Mouse (Mus musculus) cerebellum, postnatal 10 days (tissue): ENCODE results near the gene Cnr1.
A peak's percentile ranks its signal among the peaks of the same experiment; 100 is the strongest.

Experiments used
- DNase-seq, 2 experiments: peaks; one replicate each; pipeline ENCODE4 v3.0.0; 2021; ENCODE audit warnings: mixed read lengths in 2 of 2

Cnr1 gene

DNA sequence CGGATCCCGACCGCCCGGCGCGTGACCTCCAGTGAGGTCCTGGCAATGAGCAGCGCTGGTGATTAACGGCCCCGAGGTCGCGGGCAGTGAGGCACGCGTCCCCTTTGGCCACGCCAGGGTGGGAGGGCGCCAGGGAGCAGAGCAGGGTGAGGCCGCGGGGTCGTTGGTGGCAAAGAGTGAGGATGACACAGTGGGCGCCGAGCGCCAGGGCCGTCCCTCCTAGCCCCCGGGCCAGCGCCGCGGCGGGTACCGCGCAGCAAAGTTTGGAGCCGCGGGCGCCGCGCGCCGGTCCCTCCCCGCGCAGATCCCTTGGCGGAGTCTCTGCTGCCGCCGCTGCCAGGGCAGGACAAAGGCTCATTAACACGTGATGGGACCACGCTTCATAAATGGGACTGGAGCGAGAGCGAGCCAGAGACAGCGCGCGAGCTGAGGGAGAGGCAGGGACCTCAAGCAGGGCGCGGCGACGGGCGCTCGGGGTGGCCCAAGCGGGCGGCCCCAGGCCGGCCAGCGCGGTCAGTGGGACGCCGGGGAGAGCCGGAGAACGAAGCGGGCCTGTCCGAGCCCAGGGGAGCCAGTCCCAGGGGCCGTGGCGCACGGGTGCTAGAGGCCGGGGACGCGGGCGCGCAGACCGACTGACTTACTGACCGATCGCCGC is at the start of gene Cnr1:
Cnr1 (plus strand) TSS at position 360 of the 655 bp plus-strand sequence.
- peak; percentile 90 for DNase-seq

DNA sequence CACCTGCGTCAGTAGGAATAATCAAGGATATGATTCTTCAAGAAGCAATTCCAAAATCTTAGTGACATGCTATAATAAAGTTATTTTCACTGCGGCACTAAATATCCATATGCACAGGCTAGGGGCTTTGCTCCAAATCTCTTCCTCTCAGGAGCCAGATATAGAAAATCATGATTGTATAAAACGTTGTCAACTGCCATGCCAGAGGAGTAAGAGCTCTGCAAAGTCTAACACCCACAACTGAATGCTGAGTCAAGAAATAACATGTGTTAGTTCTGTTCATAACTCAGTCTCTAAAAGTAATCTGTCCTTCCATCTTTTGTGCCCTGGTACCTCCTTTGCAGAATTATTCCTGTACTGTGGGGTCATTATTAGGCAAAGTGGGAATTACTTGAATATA is 44.4 kb upstream of the Cnr1 start:
- no peak for DNase-seq

- DNase-seq, result peak; percentile 92 to 93
These were observed 38.4 kb upstream of the Cnr1 start for GRCm38 (mm10) chr4:33886026-33886425.

GRCm38 (mm10) chr4:33889976-33890375 is 34.4 kb upstream of the Cnr1 start:
- peak; percentile 89 to 92 for DNase-seq

DNA sequence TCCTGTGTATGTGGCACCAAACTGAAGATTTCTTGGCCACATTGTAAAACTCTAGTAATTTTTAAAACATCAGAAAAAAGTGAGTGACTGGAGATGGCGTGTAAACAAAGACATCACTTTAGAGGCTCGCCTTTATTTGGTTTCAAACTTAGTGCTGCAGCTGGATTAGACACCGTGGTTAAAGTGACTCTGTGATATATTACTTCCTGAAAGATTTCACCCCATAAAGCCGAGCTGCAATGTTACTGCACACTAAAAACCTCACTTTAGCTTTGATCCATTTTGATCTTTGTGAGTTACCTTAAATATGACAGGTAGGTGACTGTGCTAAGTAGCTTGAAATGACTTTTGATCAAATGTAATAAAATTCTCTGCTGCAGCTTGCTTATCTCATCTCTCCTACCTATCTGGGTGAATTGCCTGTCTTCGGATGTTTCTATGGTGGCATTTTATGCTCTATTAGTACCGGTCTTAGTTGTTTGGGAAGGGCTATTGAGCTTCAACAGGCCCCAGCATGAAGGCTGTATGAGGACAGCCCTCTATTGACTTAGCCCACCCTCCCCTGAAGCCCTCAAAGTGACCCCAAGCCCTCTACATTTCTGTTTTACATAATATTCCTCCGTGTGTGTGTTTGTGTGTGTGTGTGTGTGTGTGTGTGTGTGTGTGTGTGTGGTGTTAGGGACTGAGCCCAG is 32.1 kb upstream of the Cnr1 start:
- no peak for DNase-seq

DNA sequence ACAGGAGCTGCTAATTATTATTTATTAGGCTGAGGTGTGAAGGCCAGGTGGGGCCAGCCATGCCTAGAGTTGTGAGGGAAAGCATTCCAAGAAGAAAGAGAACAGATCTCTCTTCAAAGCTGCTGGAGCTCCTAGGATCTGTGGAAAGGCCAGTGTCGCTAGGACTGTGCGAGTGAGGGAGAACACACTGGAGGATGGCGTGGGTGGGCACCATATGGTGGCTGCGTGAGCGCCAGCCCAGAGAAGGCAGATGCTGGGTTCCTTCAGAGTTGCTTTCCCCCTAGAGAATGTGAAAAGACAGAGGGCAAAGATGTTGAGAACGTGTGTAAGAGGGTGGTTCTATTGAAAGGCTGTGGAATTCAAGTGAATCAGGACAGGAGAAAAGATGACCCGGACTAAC is 30.6 kb upstream of the Cnr1 start:
- peak; percentile 61 to 75 for DNase-seq

DNA sequence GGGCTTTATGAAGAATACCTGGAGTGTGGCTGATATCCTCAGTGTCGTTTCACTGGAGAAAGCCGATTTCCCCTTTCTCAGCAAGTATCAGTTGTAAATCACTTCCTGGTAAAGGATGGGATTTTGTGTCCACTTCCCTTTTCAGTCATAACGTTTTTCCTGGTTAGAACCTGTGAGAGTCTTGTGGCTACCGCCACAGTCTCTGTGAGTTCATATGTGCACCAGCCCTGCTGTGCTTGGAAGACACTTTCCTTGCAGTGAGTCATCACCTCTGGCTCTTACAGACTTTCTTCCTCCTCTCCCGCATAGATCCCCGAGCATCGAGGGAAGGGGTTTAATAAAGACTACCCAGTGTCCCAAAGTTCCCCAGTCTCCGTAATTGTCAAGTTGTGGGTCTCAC is 29.3 kb upstream of the Cnr1 start:
- DNase-seq, result no peak

- no peak for DNase-seq
These were observed 28.9 kb upstream of the Cnr1 start for GRCm38 (mm10) chr4:33895491-33895890.

DNA sequence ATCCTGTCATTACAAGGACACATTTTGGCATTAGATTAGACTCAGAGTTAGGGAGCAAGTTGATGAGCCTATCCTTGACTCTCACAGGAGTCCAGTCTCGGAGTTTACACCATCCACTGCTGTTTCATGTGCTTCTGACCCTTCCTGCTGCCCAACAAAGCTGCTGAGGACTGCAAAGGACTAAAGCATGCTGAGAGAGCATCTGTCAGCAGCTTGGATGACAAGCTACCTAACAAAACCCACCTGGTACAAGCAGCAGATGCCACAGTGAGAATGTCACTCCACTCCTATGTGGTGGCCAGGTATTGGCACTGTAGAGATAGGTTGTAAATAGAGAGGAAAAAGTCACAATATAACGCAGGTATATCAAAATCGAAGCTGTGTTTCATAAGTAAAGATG is 22.7 kb upstream of the Cnr1 start:
- peak; percentile 81 to 82 for DNase-seq

DNA sequence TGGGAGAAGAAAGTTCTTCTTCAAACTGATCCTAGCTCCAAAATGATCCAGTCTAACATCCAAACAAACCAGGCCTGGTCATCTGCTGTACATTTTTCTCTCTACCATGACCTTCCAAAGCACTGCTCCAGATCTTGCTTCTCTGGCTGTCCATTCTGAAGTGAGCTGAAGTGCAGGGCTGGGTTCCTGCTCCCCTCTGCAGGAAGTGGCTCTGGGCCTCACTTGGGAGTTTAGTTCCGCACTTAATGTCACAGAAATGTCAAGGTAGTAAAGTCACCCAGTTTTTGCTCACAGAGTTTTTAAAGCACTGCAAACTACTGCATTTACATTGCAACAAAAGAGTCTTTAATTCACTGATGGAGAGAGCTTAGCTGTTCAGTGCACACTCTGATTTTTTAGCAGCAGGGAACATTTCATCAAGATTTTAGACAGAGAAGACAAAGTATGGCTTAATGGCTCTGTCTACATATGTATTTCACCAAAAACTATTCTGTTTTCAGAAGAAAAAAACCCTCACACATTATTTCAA is 20.5 kb upstream of the Cnr1 start:
- DNase-seq, result no peak

GRCm38 (mm10) chr4:33904826-33905225 is 19.6 kb upstream of the Cnr1 start:
- no peak for DNase-seq

DNA sequence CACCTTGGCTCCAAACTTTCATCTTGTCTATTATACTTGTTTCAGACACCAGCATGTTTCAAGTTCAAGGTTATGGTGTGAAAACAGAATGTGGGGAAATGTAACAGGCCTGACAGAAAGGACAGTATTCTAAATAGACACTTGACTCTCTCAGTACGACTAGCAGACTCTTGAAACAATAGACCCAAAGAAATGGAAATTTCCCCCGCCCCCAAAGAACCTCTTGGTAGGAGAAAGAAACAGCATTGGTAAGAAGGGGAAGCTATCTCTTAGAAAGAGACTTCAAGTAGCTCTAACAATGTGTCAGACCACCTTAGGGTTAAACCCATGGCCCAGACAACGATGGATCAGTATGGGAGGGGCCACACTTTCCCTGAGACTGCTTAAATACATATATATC is 15.6 kb upstream of the Cnr1 start:
- DNase-seq, result no peak

- peak; percentile 66 to 74 for DNase-seq
These were observed 8.7 kb upstream of the Cnr1 start for GRCm38 (mm10) chr4:33915730-33916129.

GRCm38 (mm10) chr4:33920807-33921206 is 3.6 kb upstream of the Cnr1 start:
- no peak for DNase-seq

DNA sequence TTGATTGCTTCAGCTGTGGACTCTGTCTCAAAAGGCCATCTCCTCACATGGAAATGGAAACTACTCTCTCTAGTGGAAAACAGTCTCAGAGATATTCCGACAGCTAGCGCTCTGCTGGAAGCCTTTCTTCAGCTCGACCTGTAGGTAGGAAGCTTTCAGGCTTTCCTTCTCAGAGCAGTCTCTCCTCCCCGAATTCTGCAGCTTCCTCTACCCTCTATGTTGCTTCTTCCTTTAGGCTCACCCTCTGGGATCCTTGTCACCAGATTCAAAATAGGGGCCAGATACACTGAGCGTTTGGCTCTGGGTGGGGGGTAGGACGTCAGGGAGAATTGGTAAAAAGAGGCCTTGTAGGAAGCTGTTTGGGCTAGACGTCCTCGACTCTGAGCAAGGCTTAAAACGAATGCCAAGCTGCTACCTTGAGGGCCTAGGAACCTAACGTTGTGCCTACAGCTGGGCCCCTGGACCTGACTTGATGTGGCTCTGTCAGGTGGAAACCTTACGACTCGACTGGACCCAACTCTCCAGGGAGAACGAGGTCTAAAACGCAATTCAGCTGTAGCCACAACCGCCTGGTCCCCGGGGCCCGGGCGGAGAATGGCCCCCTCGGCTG is 1.1 kb upstream of the Cnr1 start:
- peak in 1 of 2 experiments; percentile 64 for DNase-seq

DNA sequence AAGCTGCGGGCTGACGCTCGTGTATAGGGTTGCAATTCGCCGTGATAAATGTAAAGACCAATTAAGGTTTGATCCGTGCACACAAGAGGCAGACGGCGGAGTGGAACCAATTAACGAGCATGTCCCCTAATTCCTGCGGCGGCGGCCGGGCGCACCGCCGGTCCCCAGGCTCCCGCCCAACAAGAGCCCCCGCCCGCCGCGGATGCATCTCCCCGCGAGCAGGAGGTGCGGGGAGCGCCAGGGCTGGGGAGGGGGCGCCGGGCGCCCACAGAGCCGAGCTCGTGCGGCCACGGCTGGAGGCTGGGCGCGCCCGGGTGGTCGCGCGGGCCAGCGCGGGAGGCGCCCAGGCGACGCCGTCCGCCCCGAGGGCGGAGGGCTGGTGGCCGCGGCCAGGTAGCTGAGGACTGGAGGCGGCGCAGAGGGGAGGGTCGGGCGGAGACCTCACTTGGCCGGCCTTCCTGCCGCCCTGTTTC is 596 bp upstream of the Cnr1 start:
- peak; percentile 78 to 80 for DNase-seq

DNA sequence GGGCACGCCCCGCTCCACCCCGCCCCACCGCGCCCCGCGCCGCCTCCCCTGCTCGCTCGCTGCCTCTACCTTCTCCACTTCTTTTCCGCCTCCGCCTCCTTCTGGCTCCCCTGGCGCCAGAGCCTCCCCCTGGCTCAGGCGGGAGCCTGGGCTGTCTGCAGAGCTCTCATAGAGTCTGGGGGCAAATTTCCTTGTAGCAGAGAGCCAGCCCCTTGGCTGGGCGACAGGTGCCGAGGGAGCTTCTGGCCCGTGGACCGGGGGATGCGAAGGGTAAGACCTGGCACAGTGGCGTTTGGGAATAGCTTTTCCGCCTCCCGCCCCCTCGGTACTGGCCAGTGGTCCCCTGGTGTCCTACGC is 474 bp downstream of the Cnr1 start:
- peak; percentile 92 to 94 for DNase-seq

DNA sequence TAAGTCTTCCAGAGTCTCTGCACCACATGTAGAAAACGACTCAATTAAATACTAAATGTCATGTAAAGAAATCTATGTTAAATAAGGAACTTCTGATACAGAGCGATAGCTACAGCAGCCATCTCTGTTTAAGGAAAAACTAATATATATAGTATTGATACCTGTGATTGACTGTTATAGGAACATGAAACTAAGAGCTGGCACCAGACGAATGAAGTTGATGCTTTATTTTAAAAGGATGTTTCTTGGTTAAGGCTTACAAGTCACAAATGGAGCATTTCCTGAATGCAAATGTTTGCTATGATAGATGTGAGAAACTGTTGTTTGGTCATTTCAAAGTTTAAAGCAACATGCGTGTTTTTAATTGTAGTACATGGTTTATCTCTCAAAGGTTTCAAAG is 1.1 kb downstream of the Cnr1 start:
- DNase-seq, result no peak

GRCm38 (mm10) chr4:33926010-33926409 is 1.6 kb downstream of the Cnr1 start:
- peak; percentile 33 to 59 for DNase-seq

GRCm38 (mm10) chr4:33926730-33927263 is 2.4 kb downstream of the Cnr1 start:
- DNase-seq, result peak; percentile 43 to 52

- peak in 1 of 2 experiments; percentile 35 for DNase-seq
These were observed 3.3 kb downstream of the Cnr1 start for GRCm38 (mm10) chr4:33927644-33928043.

DNA sequence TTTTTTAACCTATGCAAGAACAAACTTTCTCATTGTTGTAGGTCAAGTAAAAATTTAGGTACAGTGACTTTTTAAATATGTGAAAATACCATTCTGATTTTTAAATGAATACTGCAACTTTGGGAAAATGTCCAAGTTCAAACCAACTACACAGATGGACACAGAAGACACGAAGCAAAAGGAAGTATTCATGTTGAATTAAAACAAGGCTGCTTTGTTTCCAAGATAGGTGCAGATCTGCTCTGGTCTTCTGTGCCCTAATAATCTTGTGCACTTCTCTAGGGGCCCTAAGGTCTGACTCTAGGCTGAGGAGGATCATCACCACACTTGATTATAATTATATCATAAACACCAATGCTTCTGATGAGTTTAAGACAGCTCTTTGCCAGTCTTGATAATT is 4.1 kb downstream of the Cnr1 start:
- DNase-seq, result peak in 1 of 2 experiments; percentile 29

DNA sequence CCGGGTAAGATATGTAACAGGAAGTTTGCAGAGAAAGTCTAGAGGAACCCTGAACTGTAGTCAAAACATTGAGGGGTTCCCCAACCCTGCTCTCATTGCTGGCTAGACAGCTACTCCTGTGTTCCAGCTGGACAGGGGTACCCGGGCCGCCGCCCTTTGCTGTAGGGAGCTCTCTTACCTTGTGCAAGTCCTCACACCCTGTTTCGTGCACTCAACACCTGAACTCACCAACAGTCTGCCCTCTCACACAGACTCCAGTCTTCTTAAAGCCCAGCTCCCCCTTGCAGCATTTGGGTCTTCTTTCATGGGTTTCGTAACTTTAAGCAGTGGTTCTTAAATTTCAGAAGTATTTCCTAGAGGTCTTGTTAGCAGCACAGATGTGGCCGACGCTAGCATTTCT is 7.0 kb downstream of the Cnr1 start:
- DNase-seq, result no peak

DNA sequence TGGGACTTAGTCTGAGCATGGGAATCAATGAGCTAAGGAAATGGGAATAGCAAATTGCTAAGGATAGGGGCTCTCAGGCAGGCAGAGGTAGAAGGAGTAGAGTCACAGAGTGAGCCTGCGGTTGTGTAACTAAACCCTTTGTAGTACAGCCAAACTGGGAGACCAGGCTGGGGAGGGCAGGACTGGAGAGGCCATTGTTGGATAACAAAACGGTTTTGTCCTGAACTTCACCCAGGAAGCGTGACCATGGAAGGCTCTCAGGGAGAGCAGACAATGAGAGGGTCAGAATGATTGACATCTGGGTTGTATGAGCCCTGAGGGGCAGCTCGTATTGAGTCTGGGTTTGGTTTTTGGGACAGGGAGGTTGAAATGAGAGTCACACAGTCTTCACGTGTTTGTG is 17.2 kb downstream of the Cnr1 start:
- no peak for DNase-seq
